Mouse (Mus musculus) olfactory bulb, adult 2 months (tissue): ENCODE measurements around the gene Rpl36.

Source experiments
- CTCF ChIP-seq: fragments of 200-500 bp; IDR thresholded peaks from 2 replicates; pipeline ENCODE4 v1.5.1; 2012; ENCODE audit warnings: low read depth, mild to moderate bottlenecking, low read length, moderate library complexity; ENCODE audit not compliant: insufficient read depth
- POLR2A ChIP-seq: fragments of 200-500 bp; IDR thresholded peaks from 2 replicates; pipeline ENCODE4 v1.6.1; 2012; ENCODE audit warnings: mild to moderate bottlenecking, low read depth, low read length, moderate library complexity; ENCODE audit not compliant: insufficient read depth

- no peak for TF ChIP-seq CTCF
- no peak for TF ChIP-seq POLR2A
Measured at GRCm38 (mm10) chr17:56651801-56652200, 38.6 kb downstream of the Rpl36 start.
